Mouse (Mus musculus): ENCODE data around the gene Txnrd3. TPM values are rescaled to one million over a fixed set of nuclear protein-coding genes. Genes with fewer than 3 reads are reported as not detected.

Txnrd3 gene
- 6.7 and 6.8 TPM in 2 replicates for polyA plus RNA-seq (2012; rRNA removed)
- 11.0 and 11.6 TPM in 2 replicates for polyA plus RNA-seq (2014; fragmentation: Nextera tagmentation; extraction: Ambion mirVana)

GRCm38 (mm10) chr6:89643798-89644270 is at the start of gene Txnrd3:
TSS of gene Txnrd3 (plus strand) at chr6:89643988.
- H3K27ac ChIP-seq (replicated peaks; ENCODE audit: low read depth, low read length) = peak within 1 kb of the TSS; percentile 79
- no peaks in the 10 kb centered on the region for H3K27me3 ChIP-seq (ENCODE audit: control insufficient read depth, insufficient read depth, low read length)
- H3K4me1 ChIP-seq (ENCODE audit: control insufficient read depth, insufficient read depth, low read length) = no peaks in the 10 kb centered on the region
- ATAC-seq (ENCODE audit: low FRiP score, low read depth) (peak; percentile 83), DNase-seq (ENCODE audit: low spot score) (peak; percentile 80)
- no peak for TF ChIP-seq POLR2A (IDR thresholded peaks at IDR 0.05; ENCODE audit: borderline replicate concordance, extremely low read depth, insufficient read depth, insufficient read length)
- H3K9me3 ChIP-seq (ENCODE audit: control insufficient read depth, low read length) = no peaks in the 10 kb centered on the region
- no peaks in the 10 kb centered on the region for H3K36me3 ChIP-seq (ENCODE audit: control insufficient read depth, insufficient read depth, low read length)
- H3K4me3 ChIP-seq (replicated peaks; ENCODE audit: low read length) = peak within 1 kb of the TSS; percentile 74
- peak within 1 kb of the TSS; percentile 67 for H3K9ac ChIP-seq (ENCODE audit: low read depth, low read length, severe bottlenecking)
- WGBS = under 1% methylated on average over 42 of the region's 51 CpGs
- peak within 1 kb of the TSS; percentile 90 for H3K4me2 ChIP-seq (replicated peaks; ENCODE audit: low read depth, low read length, severe bottlenecking)

- no peak for TF ChIP-seq POLR2A (IDR thresholded peaks at IDR 0.05; ENCODE audit: borderline replicate concordance, extremely low read depth, insufficient read depth, insufficient read length)
- Histone ChIP-seq H3K27me3 (ENCODE audit: control insufficient read depth, insufficient read depth, low read length) (no peaks in the 10 kb centered on the region), H3K9ac (ENCODE audit: low read depth, low read length, severe bottlenecking) (peak within 1 kb of the TSS; percentile 71), H3K4me2 (replicated peaks; ENCODE audit: low read depth, low read length, severe bottlenecking) (peak within 1 kb of the TSS; percentile 48), H3K4me3 (replicated peaks; ENCODE audit: low read length) (peak within 1 kb of the TSS; percentile 69), H3K27ac (replicated peaks; ENCODE audit: low read depth, low read length) (no peak within 1 kb of the TSS), H3K9me3 (ENCODE audit: control insufficient read depth, low read length) (0 out of 2 replicates have a peak, but pooled peaks cover 3% of the 10 kb centered on the region), H3K4me1 (ENCODE audit: control insufficient read depth, insufficient read depth, low read length) (no peaks in the 10 kb centered on the region), H3K36me3 (ENCODE audit: control insufficient read depth, insufficient read depth, low read length) (no peaks in the 10 kb centered on the region)
- ATAC-seq (ENCODE audit: low FRiP score, low read depth) (peak; percentile 100), DNase-seq (ENCODE audit: low spot score) (peak; percentile 96)
- under 1% methylated on average over 47 of the region's 56 CpGs for WGBS
Measured at GRCm38 (mm10) chr6:89595018-89595776, 48.6 kb upstream of the Txnrd3 start, which contains the start of gene Chchd6. TSS of gene Chchd6 (minus strand) at chr6:89595652.

DNA sequence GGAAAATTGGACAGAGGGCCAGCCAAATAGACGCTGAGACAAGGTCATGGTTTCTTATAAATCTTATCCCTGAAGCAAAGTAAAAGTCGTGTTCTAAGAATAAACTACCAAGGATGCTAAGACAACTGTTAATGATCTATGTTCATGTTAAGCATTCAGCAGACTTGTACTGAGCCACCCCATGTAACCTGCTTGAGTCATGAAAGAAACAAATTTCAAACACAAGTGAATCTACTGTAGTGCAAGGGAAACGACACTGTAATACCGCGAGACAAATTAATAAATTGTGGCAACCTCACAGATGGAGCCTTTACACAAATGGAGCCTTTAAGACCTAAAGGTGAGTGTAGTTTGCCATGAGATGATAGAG is 48.0 kb upstream of the Txnrd3 start:
- H3K9me3 ChIP-seq (ENCODE audit: control insufficient read depth, low read length) = 0 out of 2 replicates have a peak, but pooled peaks cover 4% of the 10 kb centered on the region
- H3K4me2 ChIP-seq (replicated peaks; ENCODE audit: low read depth, low read length, severe bottlenecking) = peak overlapping the region; percentile 48
- peak overlapping the region; percentile 69 for H3K4me3 ChIP-seq (replicated peaks; ENCODE audit: low read length)
- no peak overlapping the region for H3K9ac ChIP-seq (ENCODE audit: low read depth, low read length, severe bottlenecking)
- no peaks in the 10 kb centered on the region for H3K4me1 ChIP-seq (ENCODE audit: control insufficient read depth, insufficient read depth, low read length)
- no peak for TF ChIP-seq POLR2A (IDR thresholded peaks at IDR 0.05; ENCODE audit: borderline replicate concordance, extremely low read depth, insufficient read depth, insufficient read length)
- WGBS = 29% methylated on average over 5 of the region's 5 CpGs
- H3K27me3 ChIP-seq (ENCODE audit: control insufficient read depth, insufficient read depth, low read length) = no peaks in the 10 kb centered on the region
- no peak overlapping the region for H3K27ac ChIP-seq (replicated peaks; ENCODE audit: low read depth, low read length)
- ATAC-seq (ENCODE audit: low FRiP score, low read depth) = peak; percentile 12; the same call in 1 of the 2 replicates
- H3K36me3 ChIP-seq (ENCODE audit: control insufficient read depth, insufficient read depth, low read length) = no peaks in the 10 kb centered on the region
- DNase-seq (ENCODE audit: low spot score) = no peak

- 92% methylated on average over 1 of the region's 1 CpGs for WGBS
- no peak for DNase-seq (ENCODE audit: low spot score)
Measured at GRCm38 (mm10) chr6:89596510-89596909, 47.3 kb upstream of the Txnrd3 start.

DNA sequence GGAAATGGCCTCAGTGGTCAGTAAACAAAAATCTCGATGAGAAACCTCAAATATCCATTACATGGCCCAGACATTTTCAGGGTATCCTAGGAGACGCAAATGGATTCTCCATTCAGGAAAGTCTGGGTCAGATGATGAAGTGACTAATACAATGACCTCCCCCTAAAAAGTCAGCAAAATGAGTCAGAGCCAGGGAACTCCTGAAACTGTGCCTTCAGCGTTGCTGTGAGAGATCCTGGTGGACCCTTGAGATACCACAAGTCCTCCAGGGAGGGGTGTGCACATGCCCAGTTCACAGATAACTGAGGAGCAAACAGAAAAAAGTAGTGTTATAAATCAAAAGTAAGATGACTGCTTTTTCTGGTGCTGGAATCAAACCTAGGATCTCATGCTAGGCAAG is 37.7 kb upstream of the Txnrd3 start:
- ATAC-seq (ENCODE audit: low FRiP score, low read depth) (no peak), DNase-seq (ENCODE audit: low spot score) (no peak)
- H3K4me2 ChIP-seq (replicated peaks; ENCODE audit: low read depth, low read length, severe bottlenecking) = no peak overlapping the region
- no peak for TF ChIP-seq POLR2A (IDR thresholded peaks at IDR 0.05; ENCODE audit: borderline replicate concordance, extremely low read depth, insufficient read depth, insufficient read length)
- H3K4me3 ChIP-seq (replicated peaks; ENCODE audit: low read length) = no peak overlapping the region
- no peaks in the 10 kb centered on the region for H3K9me3 ChIP-seq (ENCODE audit: control insufficient read depth, low read length)
- H3K27ac ChIP-seq (replicated peaks; ENCODE audit: low read depth, low read length) = no peak overlapping the region
- no peaks in the 10 kb centered on the region for H3K4me1 ChIP-seq (ENCODE audit: control insufficient read depth, insufficient read depth, low read length)
- no peaks in the 10 kb centered on the region for H3K36me3 ChIP-seq (ENCODE audit: control insufficient read depth, insufficient read depth, low read length)
- no peaks in the 10 kb centered on the region for H3K27me3 ChIP-seq (ENCODE audit: control insufficient read depth, insufficient read depth, low read length)
- no peak overlapping the region for H3K9ac ChIP-seq (ENCODE audit: low read depth, low read length, severe bottlenecking)
- 63% methylated on average over 3 of the region's 3 CpGs for WGBS

More at GRCm38 (mm10) chr6:89596510-89596909, 47.3 kb upstream of the Txnrd3 start:
- Histone ChIP-seq H3K27ac (replicated peaks; ENCODE audit: low read depth, low read length) (no peak overlapping the region), H3K9me3 (ENCODE audit: control insufficient read depth, low read length) (0 out of 2 replicates have a peak, but pooled peaks cover 4% of the 10 kb centered on the region), H3K4me1 (ENCODE audit: control insufficient read depth, insufficient read depth, low read length) (no peaks in the 10 kb centered on the region), H3K27me3 (ENCODE audit: control insufficient read depth, insufficient read depth, low read length) (no peaks in the 10 kb centered on the region), H3K4me3 (replicated peaks; ENCODE audit: low read length) (no peak overlapping the region), H3K4me2 (replicated peaks; ENCODE audit: low read depth, low read length, severe bottlenecking) (no peak overlapping the region), H3K9ac (ENCODE audit: low read depth, low read length, severe bottlenecking) (no peak overlapping the region), H3K36me3 (ENCODE audit: control insufficient read depth, insufficient read depth, low read length) (no peaks in the 10 kb centered on the region)
- no peak for ATAC-seq (ENCODE audit: low FRiP score, low read depth)
- no peak for TF ChIP-seq POLR2A (IDR thresholded peaks at IDR 0.05; ENCODE audit: borderline replicate concordance, extremely low read depth, insufficient read depth, insufficient read length)
